Mouse (Mus musculus) lung, postnatal 4 days (tissue): ENCODE measurements around the gene Map1b.

Experiments used
- DNase-seq, 2 experiments: peaks; one replicate each; pipeline ENCODE4 v3.0.0; 2021

The Map1b gene

GRCm38 (mm10) chr13:99444431-99444871 is 71.9 kb downstream of the Map1b start:
- no peak for DNase-seq

DNA sequence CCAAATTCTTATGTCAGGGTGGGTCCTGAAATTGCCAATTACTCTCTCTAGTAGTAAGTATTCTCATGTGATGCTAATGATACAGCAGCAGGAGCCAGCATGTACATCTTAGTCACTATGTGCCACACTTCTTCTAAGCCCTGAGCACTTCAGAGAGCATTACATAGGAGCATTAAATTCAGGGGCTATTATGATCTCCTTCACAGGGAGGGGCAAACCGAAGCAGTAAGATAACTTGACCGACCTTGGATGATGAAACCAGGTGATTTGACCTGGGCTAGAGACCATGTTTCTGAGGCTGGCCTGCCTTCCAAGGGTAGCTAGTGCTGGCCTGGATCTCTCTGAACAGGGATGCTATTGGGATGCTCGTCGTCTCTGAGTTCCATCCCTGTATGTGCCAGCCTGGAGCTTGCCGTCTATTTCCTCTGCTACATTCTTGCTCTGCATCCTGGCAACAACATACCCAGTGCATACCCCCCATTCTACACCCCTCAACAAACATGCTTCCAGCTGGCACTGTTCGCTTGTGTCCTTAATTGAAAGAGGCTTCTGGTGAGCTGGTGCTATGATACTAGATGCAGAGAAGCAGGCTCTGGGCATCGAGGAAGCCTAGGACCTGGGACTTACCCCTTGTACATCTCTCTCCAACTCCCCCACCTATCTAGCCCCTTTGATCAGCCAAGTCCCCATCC is 72.7 kb downstream of the Map1b start:
- DNase-seq: no peak

DNA sequence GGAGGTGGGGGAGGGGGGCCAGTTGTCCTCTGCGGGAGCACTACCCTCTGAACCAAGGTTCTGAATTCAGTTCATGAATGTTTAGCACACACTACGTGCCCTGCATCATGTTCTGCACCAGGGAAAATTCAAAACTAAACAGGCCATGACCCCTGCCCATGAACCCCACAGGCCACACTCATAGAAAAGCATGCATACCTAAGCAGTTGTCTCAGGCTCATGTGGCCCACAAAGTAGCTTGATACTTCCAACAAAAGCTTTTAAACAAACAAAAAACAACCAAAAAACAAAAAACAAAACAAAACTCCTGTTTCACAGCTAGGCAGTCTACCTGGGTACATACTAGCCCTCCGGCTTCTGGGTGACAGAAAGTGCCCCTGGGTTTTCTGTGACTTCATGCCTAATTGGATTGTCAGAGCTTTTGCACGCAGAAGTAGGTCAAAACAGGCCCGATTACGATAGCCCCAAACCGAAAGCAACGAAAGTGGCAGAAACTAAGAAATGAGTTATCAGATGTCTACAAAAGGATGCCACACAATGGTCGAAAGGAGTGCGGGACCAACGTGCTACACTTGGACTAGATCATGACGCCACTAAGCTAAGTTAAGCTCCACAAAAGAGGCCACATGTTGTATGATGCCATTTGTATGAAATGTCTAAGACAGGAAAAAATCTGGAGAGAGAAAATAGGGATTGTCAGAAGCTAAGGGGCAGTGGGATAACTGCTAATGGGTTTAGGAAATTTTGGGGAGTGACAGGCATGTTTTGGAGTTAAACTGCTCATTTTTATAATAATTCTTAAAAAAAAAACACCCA is 73.7 kb downstream of the Map1b start:
- DNase-seq: no peak

DNA sequence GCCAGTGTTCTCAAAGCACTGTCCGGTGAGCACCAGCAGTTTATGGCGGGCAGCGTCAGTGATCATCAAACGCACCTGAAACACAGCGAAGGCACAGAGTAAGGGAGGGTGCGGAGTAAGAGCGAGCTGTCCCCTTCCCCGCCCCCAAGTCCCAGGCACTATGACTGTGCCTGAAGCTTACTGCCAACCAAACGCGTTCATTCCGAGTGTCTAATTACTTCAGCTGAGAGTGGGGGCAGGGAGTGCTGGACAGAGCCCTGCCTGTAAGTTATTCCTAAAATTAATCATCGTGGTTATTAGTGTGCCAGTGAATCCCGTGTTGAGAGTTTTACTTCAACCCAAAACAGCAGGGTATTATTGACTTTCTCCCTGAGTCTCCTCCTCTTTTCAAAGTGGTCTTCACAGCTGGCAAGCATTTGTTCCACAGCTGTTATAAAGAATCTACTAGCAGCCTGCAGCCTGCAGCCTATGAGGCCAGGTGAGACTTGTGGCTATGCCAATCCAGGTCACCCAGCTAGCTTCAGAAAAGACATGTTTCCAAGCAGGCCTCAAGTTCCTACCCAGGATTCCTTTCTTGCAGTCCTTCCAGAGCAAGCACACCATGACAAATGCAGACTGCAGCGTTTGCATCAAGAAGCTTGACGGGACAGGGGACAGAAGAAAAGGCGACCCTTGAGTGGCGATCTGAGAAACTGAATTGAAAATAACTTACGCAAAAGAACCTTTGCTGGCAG is 74.5 kb downstream of the Map1b start:
- DNase-seq: no peak

- no peak for DNase-seq
Measured at GRCm38 (mm10) chr13:99440228-99440627, 76.1 kb downstream of the Map1b start.

GRCm38 (mm10) chr13:99439357-99439756 is 77.0 kb downstream of the Map1b start:
- DNase-seq: no peak

GRCm38 (mm10) chr13:99437051-99437450 is 79.3 kb downstream of the Map1b start:
- DNase-seq: no peak

DNA sequence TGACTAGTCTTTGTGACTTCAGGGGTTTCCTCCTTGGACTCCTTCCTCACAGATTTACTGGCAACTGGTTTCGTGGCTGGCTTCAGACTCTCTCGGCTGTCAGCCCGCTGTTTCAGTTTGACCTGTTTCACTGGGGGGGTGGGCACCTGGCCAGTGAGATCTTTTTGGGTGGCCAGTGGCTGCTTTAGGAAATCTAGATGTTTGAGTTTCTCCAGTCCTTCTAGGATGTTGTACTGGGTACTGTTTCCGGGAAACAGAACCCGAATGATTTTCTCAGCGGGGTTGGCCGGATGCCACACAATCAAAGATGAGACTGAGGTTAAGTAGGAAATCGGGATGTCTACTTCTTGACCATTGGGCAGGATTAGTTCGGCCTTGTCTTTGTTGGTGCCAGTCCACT is 81.8 kb downstream of the Map1b start:
- DNase-seq: no peak

- DNase-seq: peak in 1 of 2 experiments; percentile 43
Measured at GRCm38 (mm10) chr13:99433068-99434008, 83.0 kb downstream of the Map1b start.

DNA sequence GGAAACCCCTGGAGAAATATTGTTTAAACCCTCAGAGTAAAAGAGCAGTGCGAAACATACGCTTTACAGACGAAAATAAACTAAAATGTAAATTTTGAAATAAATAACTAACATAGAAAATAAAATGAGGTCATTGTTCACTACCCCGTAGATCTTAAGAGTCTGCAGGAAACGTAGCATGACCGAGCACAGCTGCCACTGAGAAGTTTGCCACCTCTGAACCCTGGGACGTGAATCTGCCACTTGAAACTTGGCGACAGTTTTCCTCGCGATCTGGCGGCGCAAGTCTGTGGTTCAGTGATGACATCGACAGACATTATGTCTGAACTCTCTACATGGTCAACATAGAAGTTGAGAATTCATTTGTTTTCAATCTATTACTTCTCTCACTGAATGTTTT is 92.8 kb downstream of the Map1b start:
- peak in 1 of 2 experiments; percentile 18 for DNase-seq

DNA sequence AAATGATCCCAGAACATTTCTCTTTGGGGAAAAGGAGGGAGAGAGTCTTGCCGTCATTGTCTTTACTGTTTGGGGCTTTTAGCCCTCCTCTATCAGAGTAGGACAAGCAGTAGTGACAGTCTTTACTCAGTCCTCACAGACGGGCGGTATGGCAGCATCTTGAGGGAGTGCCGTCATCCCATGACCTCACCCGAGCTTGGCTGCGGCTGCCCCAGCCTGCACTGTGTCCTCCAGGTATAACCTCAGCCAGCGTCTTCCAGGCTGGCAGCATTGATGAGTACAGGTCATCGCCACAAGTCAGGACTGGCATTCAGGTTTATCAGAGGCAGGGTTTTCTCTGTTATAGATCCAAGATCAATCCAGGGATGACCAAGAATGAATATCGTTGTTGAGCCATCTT is 99.7 kb downstream of the Map1b start:
- DNase-seq: no peak

- DNase-seq: no peak
Measured at GRCm38 (mm10) chr13:99414352-99414742, 102.0 kb downstream of the Map1b start.

- no peak for DNase-seq
Measured at GRCm38 (mm10) chr13:99413481-99414351, 102.6 kb downstream of the Map1b start.

GRCm38 (mm10) chr13:99412477-99413080 is 103.8 kb downstream of the Map1b start:
- DNase-seq: peak; percentile 42 to 43

- DNase-seq: no peak
Measured at GRCm38 (mm10) chr13:99411761-99412160, 104.6 kb downstream of the Map1b start.

- peak in 1 of 2 experiments; percentile 14 for DNase-seq
Measured at GRCm38 (mm10) chr13:99410611-99411515, 105.5 kb downstream of the Map1b start.

- DNase-seq: no peak
Measured at GRCm38 (mm10) chr13:99409216-99409615, 107.1 kb downstream of the Map1b start.

DNA sequence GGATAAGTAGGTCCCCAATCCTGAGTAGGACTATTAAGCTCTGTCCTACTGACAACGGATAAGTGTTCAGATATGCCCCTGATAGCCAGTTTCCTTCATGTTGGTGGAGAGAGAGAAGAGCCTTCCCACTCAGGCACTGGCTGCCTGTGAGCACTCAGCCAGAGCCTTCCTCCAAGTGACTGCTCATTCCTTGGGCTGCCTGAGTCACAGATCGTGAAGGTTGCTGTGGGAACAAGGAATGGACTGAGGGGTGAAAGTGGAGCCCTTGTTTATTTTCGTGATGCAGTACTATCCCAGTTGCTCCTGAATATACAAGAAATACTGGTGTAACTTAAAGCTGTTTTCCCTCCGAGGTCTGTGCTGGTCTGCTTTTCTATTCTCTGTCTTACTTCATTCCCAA is 117.0 kb downstream of the Map1b start:
- no peak for DNase-seq

- DNase-seq: peak; percentile 70 to 79
Measured at GRCm38 (mm10) chr13:99398149-99398701, 118.1 kb downstream of the Map1b start.
